In genomic region chr2:165346180-165346579, GRCm38 (mm10) we compare ENCODE assay signal across 1 mouse cellular context.
A peak's percentile ranks its signal among the peaks of the same experiment; 100 is the strongest.
TF ChIP-seq lines count a peak whose summit lies in the region.

No protein-coding gene starts in this region.

TF ChIP-seq in CH12.LX, 34 proteins besides CTCF, POLR2A, EP300 and RAD21 (continued from another document):
- TF ChIP-seq E2F4 (IDR thresholded peaks at IDR 0.05; ENCODE audit: insufficient replicate concordance, low read depth, low read length): no peak
- TF ChIP-seq BHLHE40 (IDR thresholded peaks at IDR 0.05; ENCODE audit: low read depth, low read length): peak; percentile 14; the same call in 1 of the 2 replicates
